Mouse (Mus musculus) lung, adult 18-20 months (tissue): Measurements from ENCODE around the gene Nufip1.

ENCODE experiments used
- DNase-seq, 2 experiments: peaks; one replicate each; pipeline ENCODE4 v3.0.0; 2022; ENCODE audit warnings: mixed read lengths in 2 of 2

The Nufip1 gene

GRCm38 (mm10) chr14:76186299-76186698, 75.6 kb downstream of the Nufip1 start:
- no peak for DNase-seq
